ENCODE assay signal across 30 mouse cellular contexts in the genomic region with DNA sequence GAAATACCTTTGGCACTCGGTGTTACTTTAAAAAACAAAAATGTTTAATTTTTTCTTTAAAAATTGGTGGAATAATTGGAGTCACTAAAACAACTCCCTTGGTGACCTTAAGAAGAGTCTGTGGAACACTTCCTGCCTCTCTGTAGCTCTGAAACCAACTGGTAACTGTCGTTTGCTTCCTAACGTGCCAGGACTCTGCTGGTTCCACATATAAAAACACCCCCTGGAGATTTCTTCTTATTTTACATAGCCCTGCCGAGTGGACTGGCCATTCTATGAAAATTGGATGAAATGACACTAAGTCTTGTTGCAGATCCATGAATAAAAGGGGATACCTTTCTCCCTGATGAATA. TPM values are rescaled to one million over a fixed set of nuclear protein-coding genes. Genes with fewer than 3 reads are reported as not detected.
A peak's percentile ranks its signal among the peaks of the same experiment; 100 is the strongest.
DNase-seq lines count a peak whose midpoint lies in the region; ATAC-seq and TF ChIP-seq lines count a peak whose summit lies in the region.
"Had no signal": no experiment of that assay in that cellular context is flagged by ENCODE, and none has a peak within 500 bp of the region (broad histone marks: within the 10 kb centered on the region; RNA-seq: fewer than 3 reads in every experiment).

No protein-coding gene starts in this region.

- H3K4me1 ChIP-seq in midbrain, embryonic 13.5 days (replicated peaks), result peaks cover 13% of the 10 kb centered on the region
- no peaks in the 10 kb centered on the region; the same call in 1 of the 2 replicates for H3K4me1 ChIP-seq in midbrain, embryonic 16.5 days (ENCODE audit: control insufficient read depth, insufficient read depth, low read length)
- no peaks in the 10 kb centered on the region for H3K4me1 ChIP-seq in hindbrain, postnatal 0 days (ENCODE audit: insufficient read depth, low read length)
- H3K4me1 ChIP-seq in neural tube, embryonic 12.5 days, result peaks cover 10% of the 10 kb centered on the region; the same call in 1 of the 2 replicates
- H3K4me1 ChIP-seq: embryonic facial prominence, embryonic 13.5 days; heart, embryonic 12.5 days; limb, embryonic 15.5 days; liver, embryonic 13.5 days; megakaryocyte, embryonic 14.5 days; stomach, embryonic 15.5 days had no signal

- 0 out of 2 replicates have a peak overlapping the region, but pooled peaks have one; percentile 5 for H3K4me2 ChIP-seq in midbrain, embryonic 13.5 days (replicated peaks)
- H3K4me2 ChIP-seq in midbrain, embryonic 16.5 days (ENCODE audit: low read length), result no peak overlapping the region
- peak overlapping the region; percentile 1; the same call in 1 of the 2 replicates for H3K4me2 ChIP-seq in hindbrain, postnatal 0 days (ENCODE audit: low read depth, low read length)
- H3K4me2 ChIP-seq in neural tube, embryonic 12.5 days (replicated peaks), result 0 out of 2 replicates have a peak overlapping the region, but pooled peaks have one; percentile 9
- H3K4me2 ChIP-seq: embryonic facial prominence, embryonic 13.5 days; forebrain, embryonic 15.5 days; heart, embryonic 12.5 days; kidney, embryonic 15.5 days; limb, embryonic 15.5 days; liver, embryonic 13.5 days; stomach, embryonic 15.5 days had no signal

- peaks cover under 1% of the 10 kb centered on the region; the same call in 1 of the 2 replicates for H3K9me3 ChIP-seq in midbrain, embryonic 13.5 days
- H3K9me3 ChIP-seq in midbrain, embryonic 16.5 days (replicated peaks; ENCODE audit: control insufficient read depth, low read length, poor library complexity, severe bottlenecking), result no peaks in the 10 kb centered on the region
- no peaks in the 10 kb centered on the region for H3K9me3 ChIP-seq in hindbrain, postnatal 0 days (ENCODE audit: low read length)
- H3K9me3 ChIP-seq in neural tube, embryonic 12.5 days, result no peaks in the 10 kb centered on the region
- H3K9me3 ChIP-seq: embryonic facial prominence, embryonic 13.5 days; forebrain, embryonic 15.5 days; heart, embryonic 12.5 days; kidney, embryonic 15.5 days; limb, embryonic 10.5 days; limb, embryonic 15.5 days; liver, embryonic 13.5 days; stomach, embryonic 15.5 days had no signal

- no peak overlapping the region for H3K9ac ChIP-seq in midbrain, embryonic 13.5 days (replicated peaks)
- no peak overlapping the region for H3K9ac ChIP-seq in midbrain, embryonic 16.5 days (ENCODE audit: low read depth, low read length)
- no peak overlapping the region for H3K9ac ChIP-seq in hindbrain, postnatal 0 days (replicated peaks; ENCODE audit: low read length)
- no peak overlapping the region for H3K9ac ChIP-seq in neural tube, embryonic 12.5 days
- H3K9ac ChIP-seq: embryonic facial prominence, embryonic 13.5 days; forebrain, embryonic 15.5 days; heart, embryonic 12.5 days; kidney, embryonic 15.5 days; limb, embryonic 15.5 days; liver, embryonic 13.5 days; stomach, embryonic 15.5 days had no signal

- H3K27me3 ChIP-seq in midbrain, embryonic 13.5 days, result no peaks in the 10 kb centered on the region
- H3K27me3 ChIP-seq in midbrain, embryonic 16.5 days (ENCODE audit: control insufficient read depth, insufficient read depth, low read depth, low read length), result no peaks in the 10 kb centered on the region
- H3K27me3 ChIP-seq in hindbrain, postnatal 0 days (ENCODE audit: insufficient read depth, low read length), result no peaks in the 10 kb centered on the region
- no peaks in the 10 kb centered on the region for H3K27me3 ChIP-seq in neural tube, embryonic 12.5 days (replicated peaks)
- H3K27me3 ChIP-seq: embryonic facial prominence, embryonic 13.5 days; forebrain, embryonic 15.5 days; heart, embryonic 12.5 days; kidney, embryonic 15.5 days; limb, embryonic 15.5 days; liver, embryonic 13.5 days; megakaryocyte, embryonic 14.5 days; stomach, embryonic 15.5 days had no signal

- WGBS in midbrain, embryonic 13.5 days, result 35% methylated on average over 4 of the region's 4 CpGs
- WGBS in midbrain, embryonic 16.5 days, result 23% methylated on average over 4 of the region's 4 CpGs
- WGBS in hindbrain, postnatal 0 days, result 11% methylated on average over 4 of the region's 4 CpGs
- WGBS in neural tube, embryonic 12.5 days, result 17% methylated on average over 4 of the region's 4 CpGs

- no peak overlapping the region for H3K27ac ChIP-seq in midbrain, embryonic 13.5 days
- no peak overlapping the region for H3K27ac ChIP-seq in midbrain, embryonic 16.5 days (ENCODE audit: low read length)
- peak overlapping the region; percentile 65; the same call in 1 of the 2 replicates for H3K27ac ChIP-seq in hindbrain, postnatal 0 days
- H3K27ac ChIP-seq in neural tube, embryonic 12.5 days, result no peak overlapping the region
- H3K27ac ChIP-seq: embryonic facial prominence, embryonic 13.5 days; forebrain, embryonic 15.5 days; gastrocnemius, adult 2 months; kidney, embryonic 15.5 days; limb, embryonic 10.5 days; limb, embryonic 15.5 days; liver, embryonic 13.5 days; stomach, embryonic 15.5 days had no signal

- H3K4me3 ChIP-seq in midbrain, embryonic 13.5 days (replicated peaks), result no peak overlapping the region
- no peak overlapping the region for H3K4me3 ChIP-seq in midbrain, embryonic 16.5 days (ENCODE audit: low read depth, low read length)
- no peak overlapping the region for H3K4me3 ChIP-seq in hindbrain, postnatal 0 days (ENCODE audit: low read length)
- H3K4me3 ChIP-seq in neural tube, embryonic 12.5 days, result no peak overlapping the region
- H3K4me3 ChIP-seq: embryonic facial prominence, embryonic 13.5 days; forebrain, embryonic 10.5 days; forebrain, embryonic 15.5 days; gastrocnemius, adult 2 months; heart, embryonic 12.5 days; kidney, embryonic 15.5 days; limb, embryonic 10.5 days; limb, embryonic 15.5 days; liver, embryonic 13.5 days; megakaryocyte, embryonic 14.5 days; stomach, embryonic 15.5 days had no signal

- TF ChIP-seq CTCF in hindbrain, postnatal 0 days (IDR thresholded peaks at IDR 0.05; ENCODE audit: low read depth), result no peak

- DNase-seq in hindbrain, postnatal 0 days (ENCODE audit: low spot score), result no peak
- DNase-seq in retina, embryonic 14.5 days (ENCODE audit: low spot score), result no peak
- DNase-seq in cerebellum, postnatal 10 days, result no peak
- DNase-seq: B cell, adult 2 months; gastrocnemius, adult 2 months; gastrocnemius, postnatal 36 days; heart, adult 18-20 months; heart, postnatal 4 days; kidney, adult 18-20 months; kidney, postnatal 36 days; layer of hippocampus, postnatal 36 days; liver, embryonic 13.5 days; lung, adult 18-20 months; lung, postnatal 4 days; right cerebral cortex, postnatal 25 days had no signal

- ATAC-seq in midbrain, embryonic 13.5 days, result no peak; the same call in 1 of the 2 replicates
- no peak for ATAC-seq in midbrain, embryonic 16.5 days
- peak; percentile 76 for ATAC-seq in hindbrain, postnatal 0 days
- ATAC-seq in neural tube, embryonic 12.5 days (ENCODE audit: low FRiP score, low read depth), result no peak; the same call in 1 of the 2 replicates
- ATAC-seq: activated CD4-positive, CD25-positive, alpha-beta regulatory T cell, adult 4 months; lung, postnatal 0 days had no signal

- no peaks in the 10 kb centered on the region for H3K36me3 ChIP-seq in midbrain, embryonic 13.5 days
- no peaks in the 10 kb centered on the region for H3K36me3 ChIP-seq in midbrain, embryonic 16.5 days (ENCODE audit: control insufficient read depth, insufficient read depth, low read length)
- no peaks in the 10 kb centered on the region for H3K36me3 ChIP-seq in hindbrain, postnatal 0 days (ENCODE audit: insufficient read depth, low read length)
- no peaks in the 10 kb centered on the region for H3K36me3 ChIP-seq in neural tube, embryonic 12.5 days
- H3K36me3 ChIP-seq: embryonic facial prominence, embryonic 13.5 days; forebrain, embryonic 15.5 days; heart, embryonic 12.5 days; kidney, embryonic 15.5 days; limb, embryonic 10.5 days; limb, embryonic 15.5 days; liver, embryonic 13.5 days; stomach, embryonic 15.5 days had no signal

RNA-seq across cellular contexts. Expression of a gene that starts 34.6 kb away (rescaled TPM):
- polyA plus RNA-seq in midbrain, embryonic 13.5 days (2015; fragmentation: Nextera tagmentation; extraction: Ambion mirVana), result 50.1 and 62.2 TPM in 2 replicates
- polyA plus RNA-seq in midbrain, embryonic 16.5 days (2015; fragmentation: Nextera tagmentation; extraction: Ambion mirVana), result 84.3 and 112 TPM in 2 replicates
- 173 and 188 TPM in 2 replicates for total RNA-seq in hindbrain, postnatal 0 days (2014; rRNA removed)
- 99.1 and 103 TPM in 2 replicates for polyA plus RNA-seq in hindbrain, postnatal 0 days (2015; fragmentation: Nextera tagmentation; extraction: Ambion mirVana)
- 23.6 and 24.3 TPM in 2 replicates for polyA plus RNA-seq in neural tube, embryonic 12.5 days (2016; fragmentation: Nextera tagmentation; extraction: Ambion mirVana)
- total RNA-seq: monocyte, adult 5-6 weeks had no signal
